Mouse (Mus musculus) E14TG2a.4 (cell line): ENCODE results near the gene Prpf18.

Experiments used
- CTCF ChIP-seq: conservative IDR thresholded peaks from 2 replicates; pipeline ENCODE4 v1.5.1; 2014; ENCODE audit warnings: low read length
- NANOG ChIP-seq: IDR thresholded peaks from 2 replicates; pipeline ENCODE4 v1.6.1; 2014; ENCODE audit warnings: borderline replicate concordance, low read length, mixed read lengths
- POU5F1 ChIP-seq: IDR thresholded peaks from 2 replicates; pipeline ENCODE4 v1.6.1; 2014; ENCODE audit warnings: low read length, borderline replicate concordance

- TF ChIP-seq CTCF, result no peak
- TF ChIP-seq NANOG, result no peak
- TF ChIP-seq POU5F1, result no peak
These were observed 40.2 kb downstream of the Prpf18 start for GRCm38 (mm10) chr2:4611704-4612103.
